Mouse (Mus musculus): Measurements from ENCODE around the gene Gm9964.
A peak's percentile ranks its signal among the peaks of the same experiment; 100 is the strongest.

The Gm9964 gene

DNA sequence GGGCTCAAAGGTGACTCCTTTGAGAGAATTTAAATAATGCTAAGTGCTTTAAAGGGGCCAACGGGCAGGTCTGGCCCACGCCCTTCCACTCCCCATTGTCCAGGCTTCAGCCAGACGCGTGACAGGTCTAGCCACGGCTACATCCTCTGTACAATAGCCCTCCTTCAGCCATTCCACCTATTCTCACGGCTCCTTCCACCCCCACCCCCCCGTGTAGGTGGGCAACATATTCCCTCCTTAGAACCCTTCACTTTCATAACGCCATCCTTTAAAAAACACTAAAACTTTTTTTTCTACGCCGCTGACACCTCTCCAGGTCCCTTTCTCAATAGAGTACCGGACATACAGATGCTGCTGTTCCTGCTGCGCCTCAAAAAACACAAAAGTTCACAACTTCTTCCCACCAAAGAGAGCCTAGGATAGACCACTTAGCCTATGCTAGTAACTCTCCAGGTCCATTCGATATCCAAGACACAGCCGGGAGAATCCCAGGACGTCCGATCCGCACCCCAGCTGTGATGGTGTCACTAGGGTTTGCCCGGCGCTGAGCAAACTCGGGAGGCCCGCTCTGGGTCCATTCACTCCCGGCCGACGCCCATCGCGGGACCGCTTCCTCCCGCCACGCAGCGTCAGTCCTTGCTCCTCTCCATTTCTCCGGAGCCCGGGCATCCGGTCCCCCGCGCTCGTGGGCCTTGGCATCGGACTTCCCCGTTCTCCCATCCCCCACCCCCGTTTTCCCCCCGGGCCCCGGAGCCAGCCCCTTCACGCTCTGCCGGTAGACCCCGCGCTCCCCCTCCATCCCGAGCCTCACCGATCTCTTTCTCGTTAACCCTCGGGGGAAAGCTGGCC lies 42.9 kb downstream of the Gm9964 start:
- peak; percentile 61 for DNase-seq

DNA sequence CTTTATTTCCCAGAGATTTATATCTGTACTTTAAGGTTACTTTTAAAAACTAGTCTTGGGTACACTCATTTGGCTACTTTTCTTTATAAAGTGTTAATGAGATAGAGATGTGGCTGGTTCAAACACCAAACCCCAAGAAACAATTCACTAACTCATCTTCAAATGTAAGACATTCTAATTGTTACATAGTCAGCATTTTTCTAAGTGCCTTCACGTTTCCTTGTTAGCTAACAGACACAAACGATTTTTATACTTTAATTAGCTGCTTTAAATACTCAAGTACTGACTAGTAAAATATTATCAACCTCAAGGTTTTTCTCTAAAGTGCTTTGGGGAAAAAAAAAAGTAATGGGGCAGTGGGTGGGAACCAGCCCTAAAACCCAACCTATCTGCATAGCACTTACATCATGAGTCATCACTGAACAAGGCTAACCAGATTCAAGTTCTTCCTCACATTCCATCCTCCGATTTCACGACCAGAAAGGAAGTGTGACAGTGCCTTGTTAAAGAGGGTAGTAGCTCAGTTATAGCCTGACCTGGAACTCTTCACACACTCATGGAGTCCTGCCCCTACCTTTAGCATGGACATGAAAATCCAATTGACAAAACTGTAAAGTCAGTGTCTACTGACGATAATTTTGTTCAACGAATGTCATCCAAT lies 43.7 kb downstream of the Gm9964 start:
- DNase-seq, result peak; percentile 21
